Mouse (Mus musculus): ENCODE data around the gene Ptms.

The Ptms gene

DNA sequence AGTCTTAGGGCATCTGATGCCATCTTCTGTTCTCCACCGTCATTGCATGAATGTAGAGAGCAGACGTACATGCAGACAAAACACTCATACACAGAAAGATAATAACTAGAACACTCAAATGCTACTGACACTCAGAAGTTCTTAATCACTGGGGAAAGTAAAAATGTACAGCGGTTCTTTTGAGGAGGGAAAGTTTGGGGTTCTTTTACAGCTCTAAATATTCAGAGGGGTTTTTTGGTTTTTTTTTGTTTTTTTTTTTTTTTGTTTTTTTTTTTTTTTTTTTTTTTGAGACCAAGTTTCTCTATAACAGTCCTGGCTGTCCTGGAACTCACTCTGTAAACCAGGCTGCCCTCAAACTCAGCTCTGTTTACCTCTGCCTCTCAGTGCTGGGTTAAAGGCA lies 13.2 kb upstream of the Ptms start:
- peaks cover 72% of the 10 kb centered on the region for H3K4me1 ChIP-seq (replicated peaks; ENCODE audit: low read depth, low read length)

GRCm38 (mm10) chr6:124932314-124932695 lies 12.4 kb upstream of the Ptms start:
- Histone ChIP-seq H3K27me3 (ENCODE audit: insufficient read depth, low read length) (no peaks in the 10 kb centered on the region), H3K36me3 (ENCODE audit: insufficient read depth, low read length) (peaks cover 50% of the 10 kb centered on the region), H3K4me1 (replicated peaks; ENCODE audit: low read depth, low read length) (peaks cover 63% of the 10 kb centered on the region), H3K4me3 (replicated peaks; ENCODE audit: low read length) (peak overlapping the region; percentile 96), H3K9me3 (ENCODE audit: low read length) (no peaks in the 10 kb centered on the region)
- no peak for TF ChIP-seq CTCF (conservative IDR thresholded peaks at IDR 0.05; ENCODE audit: low read length)
- TF ChIP-seq POU5F1 (IDR thresholded peaks at IDR 0.05; ENCODE audit: borderline replicate concordance, low read length): no peak
- TF ChIP-seq NANOG (IDR thresholded peaks at IDR 0.05; ENCODE audit: borderline replicate concordance, low read length): no peak

More for the DNA sequence above, 13.2 kb upstream of the Ptms start:
- Histone ChIP-seq H3K27me3 (ENCODE audit: insufficient read depth, low read length) (no peaks in the 10 kb centered on the region), H3K4me3 (replicated peaks; ENCODE audit: low read length) (0 out of 2 replicates have a peak overlapping the region, but pooled peaks have one; percentile 96), H3K9me3 (ENCODE audit: low read length) (no peaks in the 10 kb centered on the region), H3K36me3 (ENCODE audit: insufficient read depth, low read length) (peaks cover 58% of the 10 kb centered on the region)
- TF ChIP-seq CTCF (conservative IDR thresholded peaks at IDR 0.05; ENCODE audit: low read length) (no peak), NANOG (IDR thresholded peaks at IDR 0.05; ENCODE audit: borderline replicate concordance, low read length) (no peak), POU5F1 (IDR thresholded peaks at IDR 0.05; ENCODE audit: borderline replicate concordance, low read length) (no peak)

DNA sequence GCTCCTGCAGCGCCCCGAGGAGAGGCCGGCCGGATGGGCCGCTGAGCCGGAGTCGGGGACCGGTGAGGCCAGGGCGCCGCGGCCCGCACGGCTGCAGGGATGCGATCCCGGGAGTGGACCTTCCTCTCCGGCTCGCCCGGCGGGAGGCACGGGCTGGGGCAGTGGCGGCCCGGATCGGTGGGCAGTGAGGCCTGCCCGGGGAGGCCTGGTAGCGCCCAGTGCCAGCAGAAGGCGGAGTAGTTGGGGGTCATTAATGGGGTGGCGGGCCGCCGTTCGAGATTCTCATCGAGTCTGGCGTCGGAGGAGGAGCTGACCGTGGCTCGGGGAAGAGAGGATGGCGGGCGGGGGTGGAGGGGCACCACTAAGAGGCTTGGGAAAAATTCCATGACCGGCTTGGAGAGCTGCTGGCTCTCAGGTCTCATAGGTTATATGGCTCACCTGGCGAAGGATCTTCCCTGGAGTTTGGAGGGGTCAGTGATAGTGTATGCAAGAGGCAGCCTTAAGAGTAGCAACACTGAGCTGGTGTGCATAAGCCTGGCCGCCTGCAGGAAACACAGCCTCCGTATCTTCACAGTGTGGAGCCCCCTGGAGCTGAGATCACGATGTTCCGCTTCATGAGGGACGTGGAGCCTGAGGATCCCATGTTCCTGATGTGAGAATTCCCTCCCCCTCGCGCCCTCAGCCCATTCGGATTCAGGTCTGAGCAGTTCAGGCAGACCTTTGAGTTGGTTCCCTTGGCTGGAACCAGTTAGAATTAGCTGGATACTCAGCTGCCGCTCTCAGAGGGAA lies 11.8 kb upstream of the Ptms start:
- peaks cover 44% of the 10 kb centered on the region for H3K36me3 ChIP-seq (ENCODE audit: insufficient read depth, low read length)
- no peaks in the 10 kb centered on the region for H3K9me3 ChIP-seq (ENCODE audit: low read length)
- no peaks in the 10 kb centered on the region for H3K27me3 ChIP-seq (ENCODE audit: insufficient read depth, low read length)
- H3K4me3 ChIP-seq (replicated peaks; ENCODE audit: low read length): peak overlapping the region; percentile 96
- TF ChIP-seq NANOG (IDR thresholded peaks at IDR 0.05; ENCODE audit: borderline replicate concordance, low read length): no peak
- no peak for TF ChIP-seq POU5F1 (IDR thresholded peaks at IDR 0.05; ENCODE audit: borderline replicate concordance, low read length)
- H3K4me1 ChIP-seq (replicated peaks; ENCODE audit: low read depth, low read length): peaks cover 59% of the 10 kb centered on the region

DNA sequence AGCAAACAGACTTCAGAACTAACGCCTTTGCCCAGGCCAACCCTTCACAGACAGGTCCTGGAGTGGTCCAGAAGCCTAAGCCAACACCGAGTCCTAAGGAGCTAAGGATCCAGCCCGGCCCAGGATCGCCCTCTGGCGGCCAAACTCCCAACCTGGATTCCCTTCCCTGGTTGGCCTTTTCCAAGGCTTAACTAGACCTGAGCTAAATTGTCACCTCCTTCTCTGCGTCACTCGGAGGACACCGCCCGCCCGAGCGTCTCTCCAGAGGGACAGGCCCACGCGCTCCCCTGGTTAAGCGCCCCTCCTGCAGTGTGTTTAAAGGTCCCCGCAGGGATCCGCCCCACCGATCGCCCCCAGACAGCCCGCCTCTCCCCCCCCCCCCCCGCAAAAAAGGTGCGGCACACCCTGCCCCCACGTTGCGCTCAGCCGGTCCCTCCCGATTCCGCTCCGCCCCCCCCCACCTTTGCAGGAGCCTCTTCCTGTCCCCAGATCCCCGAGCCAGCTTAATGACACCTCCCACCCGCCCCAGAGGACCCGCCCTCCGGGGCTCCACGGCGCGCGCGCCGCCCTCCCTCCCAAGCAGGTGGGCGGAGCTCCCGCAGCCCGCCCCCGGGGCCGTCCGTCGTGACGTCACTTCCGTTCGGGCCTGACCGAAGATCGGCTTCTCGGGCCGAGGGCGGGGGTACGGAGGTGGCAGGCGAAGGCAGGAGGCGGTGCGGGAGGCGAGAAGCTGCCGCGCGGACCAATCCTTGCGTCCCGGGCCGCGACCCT lies 11.0 kb upstream of the Ptms start, which contains the start of gene Mlf2:
TSS of gene Mlf2 (plus strand) at position 633 of the 771 bp plus-strand sequence.
- H3K4me3 ChIP-seq (replicated peaks; ENCODE audit: low read length): peak within 1 kb of the TSS; percentile 96
- no peaks in the 10 kb centered on the region for H3K27me3 ChIP-seq (ENCODE audit: insufficient read depth, low read length)
- peak; percentile 94 for TF ChIP-seq CTCF (conservative IDR thresholded peaks at IDR 0.05; ENCODE audit: low read length)
- TF ChIP-seq POU5F1 (IDR thresholded peaks at IDR 0.05; ENCODE audit: borderline replicate concordance, low read length): no peak
- no peaks in the 10 kb centered on the region for H3K9me3 ChIP-seq (ENCODE audit: low read length)
- H3K4me1 ChIP-seq (replicated peaks; ENCODE audit: low read depth, low read length): peaks cover 59% of the 10 kb centered on the region
- H3K36me3 ChIP-seq (ENCODE audit: insufficient read depth, low read length): peaks cover 36% of the 10 kb centered on the region

GRCm38 (mm10) chr6:124930231-124930630 lies 10.3 kb upstream of the Ptms start:
- no peak for TF ChIP-seq CTCF (conservative IDR thresholded peaks at IDR 0.05; ENCODE audit: low read length)
- TF ChIP-seq POU5F1 (IDR thresholded peaks at IDR 0.05; ENCODE audit: borderline replicate concordance, low read length): no peak
- no peak for TF ChIP-seq NANOG (IDR thresholded peaks at IDR 0.05; ENCODE audit: borderline replicate concordance, low read length)
- Histone ChIP-seq H3K4me3 (replicated peaks; ENCODE audit: low read length) (peak overlapping the region; percentile 69), H3K36me3 (ENCODE audit: insufficient read depth, low read length) (peaks cover 29% of the 10 kb centered on the region), H3K4me1 (replicated peaks; ENCODE audit: low read depth, low read length) (peaks cover 62% of the 10 kb centered on the region), H3K9me3 (ENCODE audit: low read length) (no peaks in the 10 kb centered on the region), H3K27me3 (ENCODE audit: insufficient read depth, low read length) (no peaks in the 10 kb centered on the region)

GRCm38 (mm10) chr6:124925941-124926340 lies 6.0 kb upstream of the Ptms start:
- H3K4me1 ChIP-seq (replicated peaks; ENCODE audit: low read depth, low read length): peaks cover 58% of the 10 kb centered on the region
- H3K36me3 ChIP-seq (ENCODE audit: insufficient read depth, low read length): no peaks in the 10 kb centered on the region
- no peaks in the 10 kb centered on the region for H3K9me3 ChIP-seq (ENCODE audit: low read length)
- no peak for TF ChIP-seq POU5F1 (IDR thresholded peaks at IDR 0.05; ENCODE audit: borderline replicate concordance, low read length)
- no peak for TF ChIP-seq NANOG (IDR thresholded peaks at IDR 0.05; ENCODE audit: borderline replicate concordance, low read length)
- no peak for TF ChIP-seq CTCF (conservative IDR thresholded peaks at IDR 0.05; ENCODE audit: low read length)
- peak overlapping the region; percentile 3; the same call in 1 of the 2 replicates for H3K4me3 ChIP-seq (replicated peaks; ENCODE audit: low read length)
- no peaks in the 10 kb centered on the region for H3K27me3 ChIP-seq (ENCODE audit: insufficient read depth, low read length)

GRCm38 (mm10) chr6:124925173-124925793 lies 5.4 kb upstream of the Ptms start:
- Histone ChIP-seq H3K36me3 (ENCODE audit: insufficient read depth, low read length) (no peaks in the 10 kb centered on the region), H3K4me1 (replicated peaks; ENCODE audit: low read depth, low read length) (peaks cover 61% of the 10 kb centered on the region), H3K27me3 (ENCODE audit: insufficient read depth, low read length) (no peaks in the 10 kb centered on the region), H3K9me3 (ENCODE audit: low read length) (no peaks in the 10 kb centered on the region), H3K4me3 (replicated peaks; ENCODE audit: low read length) (peak overlapping the region; percentile 3; the same call in 1 of the 2 replicates)
- TF ChIP-seq CTCF (conservative IDR thresholded peaks at IDR 0.05; ENCODE audit: low read length) (no peak), NANOG (IDR thresholded peaks at IDR 0.05; ENCODE audit: borderline replicate concordance, low read length) (no peak), POU5F1 (IDR thresholded peaks at IDR 0.05; ENCODE audit: borderline replicate concordance, low read length) (no peak)

DNA sequence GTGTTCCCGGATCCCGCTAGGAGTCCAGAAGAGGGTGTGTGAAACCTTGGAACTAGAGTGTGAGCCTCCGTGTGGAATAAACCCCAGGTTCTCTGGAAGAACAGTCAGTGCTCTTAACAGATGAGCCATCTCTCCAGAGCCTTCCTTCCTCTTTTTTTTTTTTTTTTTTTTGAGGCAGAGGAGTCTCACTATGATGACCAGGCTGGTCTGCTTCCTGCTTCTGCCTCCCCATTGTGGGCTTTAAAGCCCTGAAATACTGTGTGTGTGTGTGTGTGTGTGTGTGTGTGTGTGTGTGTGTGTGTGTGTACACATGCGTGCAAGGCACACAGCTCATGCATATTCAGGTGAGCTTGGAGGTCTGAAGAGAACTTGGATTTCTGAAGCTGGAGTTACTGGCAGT lies 1.6 kb upstream of the Ptms start:
- Histone ChIP-seq H3K4me1 (replicated peaks; ENCODE audit: low read depth, low read length) (peaks cover 69% of the 10 kb centered on the region), H3K36me3 (ENCODE audit: insufficient read depth, low read length) (no peaks in the 10 kb centered on the region), H3K9me3 (ENCODE audit: low read length) (no peaks in the 10 kb centered on the region), H3K27me3 (ENCODE audit: insufficient read depth, low read length) (no peaks in the 10 kb centered on the region), H3K4me3 (replicated peaks; ENCODE audit: low read length) (no peak overlapping the region)
- no peak for TF ChIP-seq NANOG (IDR thresholded peaks at IDR 0.05; ENCODE audit: borderline replicate concordance, low read length)

Measured in E14TG2a.4 (cell line).